In genomic region chr15:13287878-13288277, GRCm38 (mm10) we compare ENCODE assay signal across 11 mouse cellular contexts.
DNase-seq lines count a peak whose midpoint lies in the region; ATAC-seq and TF ChIP-seq lines count a peak whose summit lies in the region.
"Had no signal": no experiment of that assay in that cellular context is flagged by ENCODE, and none has a peak within 500 bp of the region (broad histone marks: within the 10 kb centered on the region; RNA-seq: fewer than 3 reads in every experiment).

No protein-coding gene starts in this region.

- no peaks in the 10 kb centered on the region for H3K27me3 ChIP-seq in embryonic facial prominence, embryonic 11.5 days (ENCODE audit: control insufficient read depth, insufficient read depth, low read length)
- H3K27me3 ChIP-seq in forebrain, embryonic 11.5 days (ENCODE audit: control insufficient read depth, insufficient read depth, low read length): no peaks in the 10 kb centered on the region; the same call in 1 of the 2 replicates
- no peaks in the 10 kb centered on the region for H3K27me3 ChIP-seq in limb, embryonic 15.5 days
- H3K27me3 ChIP-seq: kidney, embryonic 15.5 days; stomach, embryonic 15.5 days had no signal

- WGBS in embryonic facial prominence, embryonic 11.5 days: 33% methylated on average over 11 of the region's 11 CpGs
- 24% methylated on average over 11 of the region's 11 CpGs for WGBS in forebrain, embryonic 11.5 days
- WGBS in limb, embryonic 15.5 days: 23% methylated on average over 11 of the region's 11 CpGs

- no peak for DNase-seq in layer of hippocampus, adult 2 months (ENCODE audit: low spot score in 2 of 2)
- DNase-seq in layer of hippocampus, adult 8-10 months (ENCODE audit: low spot score in 2 of 2): no peak
- peak; percentile 50 for DNase-seq in embryonic facial prominence, embryonic 11.5 days (ENCODE audit: low spot score)
- DNase-seq in forebrain, embryonic 11.5 days (ENCODE audit: low spot score): peak; percentile 68
- no peak for DNase-seq in layer of hippocampus, postnatal 14 days (ENCODE audit: low spot score in 2 of 2)
- DNase-seq in adrenal gland, postnatal 14 days: no peak
- DNase-seq: heart, postnatal 10 days had no signal

- H3K36me3 ChIP-seq in embryonic facial prominence, embryonic 11.5 days (replicated peaks; ENCODE audit: control insufficient read depth, insufficient read depth, low read depth, low read length): no peaks in the 10 kb centered on the region
- H3K36me3 ChIP-seq in forebrain, embryonic 11.5 days (ENCODE audit: control insufficient read depth, insufficient read depth, low read length): no peaks in the 10 kb centered on the region
- no peaks in the 10 kb centered on the region for H3K36me3 ChIP-seq in limb, embryonic 15.5 days
- H3K36me3 ChIP-seq: kidney, embryonic 15.5 days; stomach, embryonic 15.5 days had no signal

- peak overlapping the region; percentile 13 for H3K4me2 ChIP-seq in embryonic facial prominence, embryonic 11.5 days (ENCODE audit: low read depth, low read length)
- peak overlapping the region; percentile 42; the same call in 1 of the 2 replicates for H3K4me2 ChIP-seq in forebrain, embryonic 11.5 days (ENCODE audit: low read depth, low read length, severe bottlenecking)
- H3K4me2 ChIP-seq in limb, embryonic 15.5 days: peak overlapping the region; percentile 44
- H3K4me2 ChIP-seq: kidney, embryonic 15.5 days; stomach, embryonic 15.5 days had no signal

- H3K9ac ChIP-seq in embryonic facial prominence, embryonic 11.5 days (replicated peaks; ENCODE audit: low read length): no peak overlapping the region
- H3K9ac ChIP-seq in forebrain, embryonic 11.5 days (ENCODE audit: low read length): no peak overlapping the region; the same call in 1 of the 2 replicates
- no peak overlapping the region for H3K9ac ChIP-seq in limb, embryonic 15.5 days
- H3K9ac ChIP-seq: kidney, embryonic 15.5 days; stomach, embryonic 15.5 days had no signal

- H3K4me1 ChIP-seq in embryonic facial prominence, embryonic 11.5 days (ENCODE audit: control insufficient read depth, insufficient read depth, low read length): no peaks in the 10 kb centered on the region
- H3K4me1 ChIP-seq in forebrain, embryonic 11.5 days (replicated peaks; ENCODE audit: control insufficient read depth, insufficient read depth, low read length): peaks cover 7% of the 10 kb centered on the region; the same call in 1 of the 2 replicates
- 0 out of 2 replicates have a peak, but pooled peaks cover 2% of the 10 kb centered on the region for H3K4me1 ChIP-seq in limb, embryonic 15.5 days
- H3K4me1 ChIP-seq: stomach, embryonic 15.5 days had no signal

- no peak overlapping the region for H3K27ac ChIP-seq in layer of hippocampus, adult 2 months
- no peak overlapping the region for H3K27ac ChIP-seq in embryonic facial prominence, embryonic 11.5 days (replicated peaks; ENCODE audit: low read depth, low read length)
- H3K27ac ChIP-seq in forebrain, embryonic 11.5 days (ENCODE audit: low read depth, low read length): no peak overlapping the region
- H3K27ac ChIP-seq in limb, embryonic 15.5 days: no peak overlapping the region
- H3K27ac ChIP-seq: kidney, embryonic 15.5 days; stomach, embryonic 15.5 days had no signal

- no peaks in the 10 kb centered on the region for H3K9me3 ChIP-seq in embryonic facial prominence, embryonic 11.5 days (replicated peaks; ENCODE audit: control insufficient read depth, low read length)
- no peaks in the 10 kb centered on the region for H3K9me3 ChIP-seq in forebrain, embryonic 11.5 days (ENCODE audit: control insufficient read depth, low read length)
- no peaks in the 10 kb centered on the region for H3K9me3 ChIP-seq in limb, embryonic 15.5 days
- H3K9me3 ChIP-seq: kidney, embryonic 15.5 days; stomach, embryonic 15.5 days had no signal

- ATAC-seq in embryonic facial prominence, embryonic 11.5 days (replicated peaks; ENCODE audit: insufficient number of reproducible peaks, low FRiP score, low TSS enrichment, low read depth): peak; percentile 59; the same call in 1 of the 2 replicates
- ATAC-seq in forebrain, embryonic 11.5 days (replicated peaks; ENCODE audit: low FRiP score): peak; percentile 79
- no peak for ATAC-seq in limb, embryonic 15.5 days (ENCODE audit: insufficient number of reproducible peaks, low FRiP score, low TSS enrichment, low read depth)

- no peak for TF ChIP-seq CTCF in layer of hippocampus, adult 2 months (conservative IDR thresholded peaks at IDR 0.05)

- H3K4me3 ChIP-seq in layer of hippocampus, adult 2 months: peak overlapping the region; percentile 34
- H3K4me3 ChIP-seq in embryonic facial prominence, embryonic 11.5 days (ENCODE audit: low read depth, low read length): no peak overlapping the region
- H3K4me3 ChIP-seq in forebrain, embryonic 11.5 days (ENCODE audit: low read depth, low read length): no peak overlapping the region
- H3K4me3 ChIP-seq in limb, embryonic 15.5 days: peak overlapping the region; percentile 21
- H3K4me3 ChIP-seq: kidney, embryonic 15.5 days; myocyte; stomach, embryonic 15.5 days had no signal

Comparison
In these comparisons a context has a peak if more than half of its experiments do, and no peak if none do; other contexts are left out.
1. DNase-seq: peak in embryonic facial prominence, embryonic 11.5 days (single experiment) and forebrain, embryonic 11.5 days (single experiment); none in layer of hippocampus, adult 2 months (0 of 2), layer of hippocampus, adult 8-10 months (0 of 2), layer of hippocampus, postnatal 14 days (0 of 2) and adrenal gland, postnatal 14 days (single experiment).
2. H3K4me3 ChIP-seq: peak in layer of hippocampus, adult 2 months (single experiment) and limb, embryonic 15.5 days (single experiment); none in embryonic facial prominence, embryonic 11.5 days (single experiment) and forebrain, embryonic 11.5 days (single experiment).
3. Peak in every context shown above with its lines, with median percentiles within 50 percentile points of each other: H3K4me2 ChIP-seq.